Mouse (Mus musculus) liver, postnatal 0 days (tissue): ENCODE measurements around the gene Hmga1. TPM values are rescaled to one million over a fixed set of nuclear protein-coding genes. Genes with fewer than 3 reads are reported as not detected.

ENCODE experiments used
- ATAC-seq: fragments of 200-750 bp; cut with Nextera tagmentation; 2 replicates; pipeline ENCODE4 v1.8.0; 2017; ENCODE audit warnings: mild to moderate bottlenecking, moderate library complexity
- DNase-seq: peaks from one replicate; pipeline ENCODE4 v3.0.0-alpha.2; 2016
- H3K27ac ChIP-seq: fragments of 300-500 bp; sonication (generic); 2 replicates; pipeline ENCODE4 v1.5.1; 2014; ENCODE audit warnings: antibody characterized with exemption, moderate library complexity, mild to moderate bottlenecking, low read depth
- H3K27me3 ChIP-seq: fragments of 300-500 bp; sonication (generic); 2 replicates; pipeline ENCODE4 v1.6.1; 2014; ENCODE audit warnings: low read length, control low read depth, mixed read lengths; ENCODE audit not compliant: insufficient read depth
- H3K36me3 ChIP-seq: fragments of 300-500 bp; sonication (generic); replicated peaks from 2 replicates; pipeline ENCODE4 v1.6.1; 2014; ENCODE audit warnings: mild to moderate bottlenecking, control low read depth, low read length, moderate library complexity, mixed read lengths; ENCODE audit not compliant: insufficient read depth
- H3K4me1 ChIP-seq: fragments of 300-500 bp; sonication (generic); 2 replicates; pipeline ENCODE4 v1.6.1; 2014; ENCODE audit warnings: antibody characterized with exemption, mild to moderate bottlenecking, control low read depth; ENCODE audit not compliant: insufficient read depth
- H3K4me2 ChIP-seq: fragments of 300-500 bp; sonication (generic); 2 replicates; pipeline ENCODE4 v1.6.1; 2014; ENCODE audit warnings: low read depth, mild to moderate bottlenecking, low read length, moderate library complexity, mixed read lengths
- H3K4me3 ChIP-seq: fragments of 300-500 bp; sonication (generic); 2 replicates; pipeline ENCODE4 v1.5.1; 2014; ENCODE audit warnings: low read depth, low read length
- H3K9ac ChIP-seq: fragments of 300-500 bp; sonication (generic); replicated peaks from 2 replicates; pipeline ENCODE4 v1.6.1; 2014; ENCODE audit warnings: mild to moderate bottlenecking, moderate library complexity
- H3K9me3 ChIP-seq: fragments of 300-500 bp; sonication (generic); 2 replicates; pipeline ENCODE4 v1.6.1; 2016; ENCODE audit warnings: mild to moderate bottlenecking, control low read depth, low read length, mixed read lengths
- CTCF ChIP-seq: sonication (generic); IDR thresholded peaks from 2 replicates; pipeline ENCODE4 v1.5.1; 2016; ENCODE audit warnings: antibody characterized with exemption, low read depth
- EP300 ChIP-seq: IDR thresholded peaks from 2 replicates; pipeline ENCODE4 v1.6.1; 2016; ENCODE audit warnings: antibody characterized with exemption, low read depth, mild to moderate bottlenecking
- WGBS: fragments of 180-500 bp; shearing (Covaris S2); extraction: QIAGEN DNeasy Blood & Tissue Kit; methylation state at CpG from one replicate; pipeline ENCODE4 v1.1.7; 2014; ENCODE audit not compliant: insufficient replicate concordance; 5-methylcytosine and 5-hydroxymethylcytosine counted together
- polyA plus RNA-seq: library from polyadenylated mRNA; unstranded; fragments of >200 nt; fragmentation: Nextera tagmentation; extraction: Ambion mirVana; gene quantifications from 2 replicates; pipeline ENCODE4 v1.2.1, GENCODE M21; 2015

The Hmga1 gene
- polyA plus RNA-seq, 1 experiment from 2014 or later = 64.0 TPM

GRCm38 (mm10) chr17:27541261-27541660, 15.0 kb upstream of the Hmga1 start:
- ATAC-seq = no peak
- whole genome bisulfite sequencing = 73% methylated on average over 2 of the region's 2 CpGs
- Histone ChIP-seq H3K36me3 (no peaks in the 10 kb centered on the region), H3K9me3 (no peaks in the 10 kb centered on the region), H3K9ac (no peak overlapping the region), H3K27ac (no peak overlapping the region), H3K4me1 (peaks cover 4% of the 10 kb centered on the region; the same call in 1 of the 2 replicates), H3K27me3 (peaks cover 5% of the 10 kb centered on the region; the same call in 1 of the 2 replicates), H3K4me2 (no peak overlapping the region), H3K4me3 (no peak overlapping the region)
- DNase-seq = no peak
- TF ChIP-seq CTCF (no peak), EP300 (no peak)

- Histone ChIP-seq H3K27ac (no peak overlapping the region), H3K9me3 (no peaks in the 10 kb centered on the region), H3K4me2 (no peak overlapping the region), H3K4me1 (peaks cover 4% of the 10 kb centered on the region; the same call in 1 of the 2 replicates), H3K4me3 (no peak overlapping the region), H3K9ac (no peak overlapping the region), H3K27me3 (peaks cover 9% of the 10 kb centered on the region), H3K36me3 (no peaks in the 10 kb centered on the region)
- no peak for DNase-seq
- 68% methylated on average over 3 of the region's 3 CpGs for WGBS
- no peak for TF ChIP-seq CTCF
- TF ChIP-seq EP300 = no peak
- ATAC-seq = no peak
These were observed 14.3 kb upstream of the Hmga1 start for GRCm38 (mm10) chr17:27541984-27542383.

DNA sequence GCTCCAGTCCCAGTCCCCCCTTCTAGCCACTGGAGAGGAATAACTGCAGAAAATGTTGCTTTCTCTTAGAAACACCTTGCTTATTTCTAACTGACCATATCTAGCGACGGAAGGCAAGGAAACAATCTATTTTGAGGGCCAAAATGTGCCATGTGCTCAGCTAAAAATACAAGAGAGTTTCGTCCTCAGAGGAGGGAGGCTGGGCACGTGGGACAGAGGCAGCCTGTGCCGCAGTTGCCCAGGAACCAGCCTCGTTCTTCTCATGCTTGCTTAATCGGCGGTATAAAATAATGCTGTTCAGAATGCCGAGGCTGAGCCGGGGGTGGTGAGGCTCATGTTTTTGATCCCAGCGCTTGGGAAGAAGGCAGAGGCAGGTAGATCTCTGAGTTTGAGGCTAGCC, 11.7 kb upstream of the Hmga1 start:
- no peak for DNase-seq
- whole genome bisulfite sequencing = 79% methylated on average over 11 of the region's 11 CpGs

DNA sequence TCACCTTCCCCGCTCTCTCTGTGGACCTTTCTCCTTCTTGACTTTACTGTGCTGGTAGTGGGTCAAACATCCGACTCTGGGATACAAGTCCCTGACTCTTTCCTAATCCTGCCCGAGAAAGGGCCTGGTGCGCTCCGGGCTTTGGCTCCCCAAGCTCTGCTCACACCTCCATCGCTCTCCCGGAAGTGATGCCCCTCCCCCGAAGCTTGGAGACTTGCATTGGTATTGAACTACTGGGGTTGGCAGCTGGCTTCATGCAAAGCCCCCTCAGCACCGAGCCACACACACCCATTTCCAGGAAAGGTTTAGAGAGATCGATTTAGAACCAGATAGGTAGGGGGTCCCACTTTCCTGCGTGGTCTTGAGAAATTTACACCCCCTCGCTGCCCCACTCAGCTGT, 10.3 kb upstream of the Hmga1 start:
- H3K27ac ChIP-seq = no peak overlapping the region
- no peak for TF ChIP-seq EP300
- no peak for TF ChIP-seq CTCF
- no peak for DNase-seq
- peaks cover 9% of the 10 kb centered on the region for H3K27me3 ChIP-seq
- no peak overlapping the region for H3K4me2 ChIP-seq
- WGBS = 52% methylated on average over 12 of the region's 12 CpGs
- no peaks in the 10 kb centered on the region for H3K36me3 ChIP-seq
- ATAC-seq = no peak
- peaks cover 8% of the 10 kb centered on the region; the same call in 1 of the 2 replicates for H3K4me1 ChIP-seq
- no peak overlapping the region for H3K9ac ChIP-seq
- H3K4me3 ChIP-seq = no peak overlapping the region
- no peaks in the 10 kb centered on the region for H3K9me3 ChIP-seq

More for the DNA sequence above, 11.7 kb upstream of the Hmga1 start:
- Histone ChIP-seq H3K4me2 (no peak overlapping the region), H3K4me3 (no peak overlapping the region), H3K27me3 (peaks cover 9% of the 10 kb centered on the region), H3K4me1 (peaks cover 4% of the 10 kb centered on the region; the same call in 1 of the 2 replicates), H3K9me3 (no peaks in the 10 kb centered on the region), H3K27ac (no peak overlapping the region), H3K36me3 (no peaks in the 10 kb centered on the region), H3K9ac (no peak overlapping the region)
- TF ChIP-seq EP300 (no peak), CTCF (no peak)
- no peak for ATAC-seq

GRCm38 (mm10) chr17:27546574-27547085, 9.7 kb upstream of the Hmga1 start:
- Histone ChIP-seq H3K4me2 (no peak overlapping the region), H3K4me3 (no peak overlapping the region), H3K9ac (no peak overlapping the region), H3K27me3 (peaks cover 9% of the 10 kb centered on the region), H3K4me1 (peaks cover 8% of the 10 kb centered on the region; the same call in 1 of the 2 replicates), H3K36me3 (no peaks in the 10 kb centered on the region), H3K9me3 (no peaks in the 10 kb centered on the region), H3K27ac (no peak overlapping the region)
- DNase-seq = no peak
- no peak for ATAC-seq
- WGBS = 71% methylated on average over 7 of the region's 7 CpGs
- TF ChIP-seq EP300 = no peak
- TF ChIP-seq CTCF = no peak

GRCm38 (mm10) chr17:27547253-27547868, 8.9 kb upstream of the Hmga1 start:
- Histone ChIP-seq H3K27me3 (peaks cover 9% of the 10 kb centered on the region), H3K4me3 (no peak overlapping the region), H3K9ac (no peak overlapping the region), H3K27ac (no peak overlapping the region), H3K4me1 (peaks cover 16% of the 10 kb centered on the region), H3K36me3 (no peaks in the 10 kb centered on the region), H3K4me2 (no peak overlapping the region), H3K9me3 (no peaks in the 10 kb centered on the region)
- 64% methylated on average over 9 of the region's 9 CpGs for WGBS
- ATAC-seq (peak; percentile 52; the same call in 1 of the 2 replicates), DNase-seq (no peak)
- TF ChIP-seq CTCF (no peak), EP300 (no peak)

- ATAC-seq = no peak
These were observed 7.1 kb upstream of the Hmga1 start for GRCm38 (mm10) chr17:27549234-27549633.

More at GRCm38 (mm10) chr17:27549234-27549633, 7.1 kb upstream of the Hmga1 start:
- TF ChIP-seq CTCF = no peak
- DNase-seq = no peak
- Histone ChIP-seq H3K36me3 (no peaks in the 10 kb centered on the region), H3K4me3 (no peak overlapping the region), H3K4me2 (no peak overlapping the region), H3K27me3 (peaks cover 9% of the 10 kb centered on the region), H3K9ac (no peak overlapping the region), H3K27ac (no peak overlapping the region), H3K9me3 (no peaks in the 10 kb centered on the region), H3K4me1 (peaks cover 25% of the 10 kb centered on the region)
- whole genome bisulfite sequencing = 61% methylated on average over 8 of the region's 8 CpGs
